11 mouse cellular contexts compared by ENCODE assay signal in the genomic region with DNA sequence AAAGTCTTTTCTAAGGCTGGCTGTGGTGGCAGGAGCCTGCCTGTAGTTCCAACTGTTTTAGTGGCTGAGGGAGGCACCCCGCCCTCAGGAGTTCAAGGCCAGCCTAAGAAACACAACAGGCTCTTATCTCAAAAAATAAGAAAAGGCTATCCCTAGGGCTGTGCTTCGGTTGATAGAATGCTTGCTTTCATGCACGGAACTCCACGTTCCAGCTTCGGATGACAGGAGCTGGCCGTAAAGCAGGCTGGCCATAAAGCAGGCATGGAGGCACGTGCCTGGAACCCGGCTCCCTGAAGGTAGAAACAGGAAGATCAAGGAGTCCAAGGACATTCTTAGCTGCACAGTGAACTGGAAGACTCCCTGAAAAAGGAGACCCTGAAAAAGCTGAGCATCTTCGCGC. TPM values are rescaled to one million over a fixed set of nuclear protein-coding genes. Genes with fewer than 3 reads are reported as not detected.
A peak's percentile ranks its signal among the peaks of the same experiment; 100 is the strongest.
DNase-seq lines count a peak whose midpoint lies in the region; ATAC-seq lines count a peak whose summit lies in the region.
"Had no signal": no experiment of that assay in that cellular context is flagged by ENCODE, and none has a peak within 500 bp of the region (broad histone marks: within the 10 kb centered on the region; RNA-seq: fewer than 3 reads in every experiment).

No protein-coding gene starts in this region.

- 67% methylated on average over 10 of the region's 10 CpGs for WGBS in liver, embryonic 13.5 days (ENCODE audit: insufficient replicate concordance)

- peaks cover 92% of the 10 kb centered on the region for H3K4me1 ChIP-seq in liver, embryonic 13.5 days (replicated peaks)

- H3K9me3 ChIP-seq in liver, embryonic 13.5 days (replicated peaks), result no peaks in the 10 kb centered on the region
- H3K9me3 ChIP-seq: embryonic facial prominence, embryonic 15.5 days had no signal

- no peak overlapping the region for H3K9ac ChIP-seq in liver, embryonic 13.5 days
- H3K9ac ChIP-seq: embryonic facial prominence, embryonic 15.5 days had no signal

- no peaks in the 10 kb centered on the region for H3K27me3 ChIP-seq in liver, embryonic 13.5 days
- H3K27me3 ChIP-seq: embryonic facial prominence, embryonic 15.5 days had no signal

- peak overlapping the region; percentile 81 for H3K27ac ChIP-seq in liver, embryonic 13.5 days

- H3K36me3 ChIP-seq in liver, embryonic 13.5 days, result no peaks in the 10 kb centered on the region

- H3K4me3 ChIP-seq in liver, embryonic 13.5 days (replicated peaks), result no peak overlapping the region

- peak; percentile 17 for DNase-seq in cerebellum, adult 9-11 months
- DNase-seq in cerebellum, adult 11 months, result no peak
- DNase-seq in kidney, adult 18-20 months, result peak; percentile 51
- DNase-seq in kidney, adult 11 months, result no peak
- DNase-seq in kidney, adult 9 months, result peak; percentile 57
- DNase-seq in liver, embryonic 13.5 days, result no peak
- no peak for DNase-seq in MN1 (ENCODE audit: low spot score)
- DNase-seq in urinary bladder, postnatal 36 days (ENCODE audit: low spot score in 2 of 2), result no peak

- H3K4me2 ChIP-seq in liver, embryonic 13.5 days, result no peak overlapping the region

- no peak for ATAC-seq in liver, embryonic 13.5 days (ENCODE audit: low read depth)

RNA-seq across cellular contexts. Expression of gene Bcl9l, which starts 8.7 kb away (rescaled TPM):
- 1.0 and 1.5 TPM in 2 replicates for polyA plus RNA-seq in liver, embryonic 13.5 days (2015; fragmentation: Nextera tagmentation; extraction: Ambion mirVana)

RNA-seq across cellular contexts. Expression of gene Upk2, which starts 36.6 kb away (rescaled TPM):
- not detected in 2 replicates for polyA plus RNA-seq in liver, embryonic 13.5 days (2015; fragmentation: Nextera tagmentation; extraction: Ambion mirVana)
- polyA plus RNA-seq: frontal cortex, adult 2 months had no signal

RNA-seq across cellular contexts. Expression of gene Foxr1, which starts 50.4 kb away (rescaled TPM):
- polyA plus RNA-seq in liver, embryonic 13.5 days (2015; fragmentation: Nextera tagmentation; extraction: Ambion mirVana), result not detected in 2 replicates
- polyA plus RNA-seq: embryonic facial prominence, embryonic 15.5 days; frontal cortex, adult 2 months; stomach, embryonic 14.5 days had no signal

Comparison
In these comparisons a context has a peak if more than half of its experiments do, and no peak if none do; other contexts are left out.
1. DNase-seq: peak in cerebellum, adult 9-11 months (single experiment), kidney, adult 18-20 months (single experiment) and kidney, adult 9 months (single experiment); none in cerebellum, adult 11 months (single experiment), kidney, adult 11 months (single experiment), liver, embryonic 13.5 days (single experiment), MN1 (single experiment) and urinary bladder, postnatal 36 days (0 of 2).